Mouse (Mus musculus) forebrain, embryonic 11.5 days (tissue): ENCODE measurements at regions not wholly inside any gene's neighbourhood (a gene's known extent, or its start where the extent isn't known, plus 50 kb on each side); places are given as distances from the start of the nearest gene placed in this dataset.
"Not testable (repeated sequence)": the region's sequence is repeated elsewhere in the genome, so short reads cannot be mapped to it uniquely, and the experiment has no call there.

Experiments used
- ATAC-seq: fragments of 200-750 bp; cut with Nextera tagmentation; replicated peaks from 2 replicates; pipeline ENCODE4 v1.8.0; 2017; ENCODE audit warnings: moderate TSS enrichment; ENCODE audit not compliant: low FRiP score
- DNase-seq: peaks from one replicate; pipeline ENCODE4 v3.0.0-alpha.2; 2017; ENCODE audit warnings: low spot score
- H3K27ac ChIP-seq: fragments of 300-500 bp; sonication (generic); 2 replicates; pipeline ENCODE4 v1.5.1; 2014; ENCODE audit warnings: low read depth, low read length
- H3K27me3 ChIP-seq: fragments of 300-500 bp; sonication (generic); 2 replicates; pipeline ENCODE4 v1.6.1; 2014; ENCODE audit warnings: mild to moderate bottlenecking, low read length, mixed read lengths; ENCODE audit not compliant: control insufficient read depth, insufficient read depth
- H3K36me3 ChIP-seq: fragments of 300-500 bp; sonication (generic); 2 replicates; pipeline ENCODE4 v1.6.1; 2014; ENCODE audit warnings: mild to moderate bottlenecking, low read length, moderate library complexity, mixed read lengths; ENCODE audit not compliant: control insufficient read depth, insufficient read depth
- H3K4me1 ChIP-seq: fragments of 300-500 bp; sonication (generic); replicated peaks from 2 replicates; pipeline ENCODE4 v1.6.1; 2014; ENCODE audit warnings: low read length, mixed read lengths; ENCODE audit not compliant: control insufficient read depth, insufficient read depth
- H3K4me2 ChIP-seq: fragments of 300-500 bp; sonication (generic); 2 replicates; pipeline ENCODE4 v1.6.1; 2014; ENCODE audit warnings: low read depth, mild to moderate bottlenecking, low read length, moderate library complexity, mixed read lengths; ENCODE audit not compliant: severe bottlenecking
- H3K4me3 ChIP-seq: fragments of 300-500 bp; sonication (generic); 2 replicates; pipeline ENCODE4 v1.5.1; 2014; ENCODE audit warnings: low read depth, low read length
- H3K9ac ChIP-seq: fragments of 300-500 bp; sonication (generic); 2 replicates; pipeline ENCODE4 v1.6.1; 2014; ENCODE audit warnings: low read length
- H3K9me3 ChIP-seq: fragments of 300-500 bp; sonication (generic); 2 replicates; pipeline ENCODE4 v1.6.1; 2016; ENCODE audit warnings: low read length, mixed read lengths; ENCODE audit not compliant: control insufficient read depth
- WGBS: fragments of 180-500 bp; shearing (Covaris S2); extraction: QIAGEN DNeasy Blood & Tissue Kit; methylation state at CpG from one replicate; pipeline ENCODE4 v1.1.7; 2014; 5-methylcytosine and 5-hydroxymethylcytosine counted together

GRCm38 (mm10) chr9:13105426-13105825 lies 140.2 kb downstream of the Jrkl start:
- 97% methylated on average over 4 of the region's 4 CpGs for WGBS
- no peak overlapping the region for H3K4me3 ChIP-seq

GRCm38 (mm10) chr9:13083669-13084068 lies 162.0 kb downstream of the Jrkl start:
- no peak overlapping the region for H3K4me3 ChIP-seq
- no peaks in the 10 kb centered on the region for H3K4me1 ChIP-seq
- no peaks in the 10 kb centered on the region; the same call in 1 of the 2 replicates for H3K9me3 ChIP-seq
- ATAC-seq (no peak), DNase-seq (no peak)
- H3K4me2 ChIP-seq = no peak overlapping the region
- no peaks in the 10 kb centered on the region for H3K36me3 ChIP-seq
- no peak overlapping the region for H3K27ac ChIP-seq
- no peaks in the 10 kb centered on the region for H3K27me3 ChIP-seq
- 89% methylated on average over 11 of the region's 11 CpGs for WGBS
- H3K9ac ChIP-seq = no peak overlapping the region

More at GRCm38 (mm10) chr9:13105426-13105825, 140.2 kb downstream of the Jrkl start:
- H3K4me1 ChIP-seq = no peaks in the 10 kb centered on the region
- no peaks in the 10 kb centered on the region for H3K9me3 ChIP-seq
- DNase-seq (no peak), ATAC-seq (no peak)
- H3K9ac ChIP-seq = no peak overlapping the region
- no peaks in the 10 kb centered on the region for H3K36me3 ChIP-seq
- no peaks in the 10 kb centered on the region for H3K27me3 ChIP-seq
- no peak overlapping the region for H3K27ac ChIP-seq
- H3K4me2 ChIP-seq = no peak overlapping the region

- Histone ChIP-seq H3K4me3 (no peak overlapping the region), H3K36me3 (no peaks in the 10 kb centered on the region), H3K27ac (no peak overlapping the region), H3K27me3 (no peaks in the 10 kb centered on the region), H3K4me1 (no peaks in the 10 kb centered on the region), H3K9ac (no peak overlapping the region), H3K9me3 (no peaks in the 10 kb centered on the region), H3K4me2 (no peak overlapping the region)
- no peak for ATAC-seq
- no peak for DNase-seq
These were observed 196.6 kb downstream of the Jrkl start for GRCm38 (mm10) chr9:13049079-13049478.

GRCm38 (mm10) chr9:13019025-13019424 lies 226.6 kb downstream of the Jrkl start:
- no peak overlapping the region for H3K9ac ChIP-seq
- H3K4me1 ChIP-seq = no peaks in the 10 kb centered on the region
- H3K27ac ChIP-seq = no peak overlapping the region
- no peak overlapping the region for H3K4me3 ChIP-seq
- ATAC-seq (peak; percentile 87), DNase-seq (no peak)
- no peaks in the 10 kb centered on the region for H3K27me3 ChIP-seq
- no peaks in the 10 kb centered on the region for H3K36me3 ChIP-seq
- no peak overlapping the region for H3K4me2 ChIP-seq
- H3K9me3 ChIP-seq = no peaks in the 10 kb centered on the region

- H3K4me3 ChIP-seq, ATAC-seq, H3K9me3 ChIP-seq, H3K27ac ChIP-seq, H3K27me3 ChIP-seq, DNase-seq, H3K4me2 ChIP-seq, H3K36me3 ChIP-seq, H3K9ac ChIP-seq, H3K4me1 ChIP-seq: not testable (repeated sequence)
- 91% methylated on average over 1 of the region's 1 CpGs for WGBS
These were observed 262.4 kb downstream of the Jrkl start for GRCm38 (mm10) chr9:12983209-12983608.

- no peaks in the 10 kb centered on the region for H3K4me1 ChIP-seq
- H3K9ac ChIP-seq = no peak overlapping the region
- no peak for DNase-seq
- H3K36me3 ChIP-seq = no peaks in the 10 kb centered on the region
- no peaks in the 10 kb centered on the region for H3K9me3 ChIP-seq
- H3K4me3 ChIP-seq = no peak overlapping the region
- no peak for ATAC-seq
- 61% methylated on average over 1 of the region's 1 CpGs for WGBS
- H3K4me2 ChIP-seq = no peak overlapping the region
- H3K27me3 ChIP-seq = no peaks in the 10 kb centered on the region
- H3K27ac ChIP-seq = no peak overlapping the region
These were observed 272.6 kb downstream of the Jrkl start for GRCm38 (mm10) chr9:12973022-12973421.

- no peaks in the 10 kb centered on the region for H3K9me3 ChIP-seq
- ATAC-seq (no peak), DNase-seq (no peak)
- no peaks in the 10 kb centered on the region for H3K4me1 ChIP-seq
- no peak overlapping the region for H3K9ac ChIP-seq
- no peaks in the 10 kb centered on the region for H3K27me3 ChIP-seq
- H3K4me2 ChIP-seq = no peak overlapping the region
- H3K36me3 ChIP-seq = no peaks in the 10 kb centered on the region
- H3K27ac ChIP-seq = no peak overlapping the region
- H3K4me3 ChIP-seq = no peak overlapping the region
- WGBS = 80% methylated on average over 2 of the region's 2 CpGs
These were observed 285.3 kb downstream of the Jrkl start for GRCm38 (mm10) chr9:12960337-12960736.

- 29% methylated on average over 1 of the region's 1 CpGs for WGBS
- DNase-seq (no peak), ATAC-seq (peak; percentile 80)
These were observed 299.5 kb downstream of the Jrkl start for GRCm38 (mm10) chr9:12946088-12946487.

GRCm38 (mm10) chr9:12945476-12945875 lies 300.2 kb downstream of the Jrkl start:
- no peaks in the 10 kb centered on the region for H3K9me3 ChIP-seq
- ATAC-seq (peak; percentile 59), DNase-seq (no peak)
- no peak overlapping the region for H3K4me2 ChIP-seq
- no peaks in the 10 kb centered on the region for H3K27me3 ChIP-seq
- no peaks in the 10 kb centered on the region for H3K36me3 ChIP-seq
- no peaks in the 10 kb centered on the region for H3K4me1 ChIP-seq
- H3K4me3 ChIP-seq = no peak overlapping the region
- WGBS = 54% methylated on average over 2 of the region's 2 CpGs
- H3K27ac ChIP-seq = no peak overlapping the region
- H3K9ac ChIP-seq = no peak overlapping the region

More at GRCm38 (mm10) chr9:12946088-12946487, 299.5 kb downstream of the Jrkl start:
- Histone ChIP-seq H3K36me3 (no peaks in the 10 kb centered on the region), H3K9ac (no peak overlapping the region), H3K27ac (no peak overlapping the region), H3K4me2 (no peak overlapping the region), H3K9me3 (no peaks in the 10 kb centered on the region), H3K4me1 (no peaks in the 10 kb centered on the region), H3K27me3 (no peaks in the 10 kb centered on the region), H3K4me3 (no peak overlapping the region)
